10 mouse cellular contexts compared by ENCODE assay signal in genomic region chr15:80930048-80930571, GRCm38 (mm10). TPM values are rescaled to one million over a fixed set of nuclear protein-coding genes. Genes with fewer than 3 reads are reported as not detected.
DNase-seq lines count a peak whose midpoint lies in the region; ATAC-seq lines count a peak whose summit lies in the region.
"Had no signal": no experiment of that assay in that cellular context is flagged by ENCODE, and none has a peak within 500 bp of the region (broad histone marks: within the 10 kb centered on the region; RNA-seq: fewer than 3 reads in every experiment).

No protein-coding gene starts in this region.

- no peak overlapping the region for H3K9ac ChIP-seq in hindbrain, embryonic 13.5 days
- H3K9ac ChIP-seq in embryonic facial prominence, embryonic 14.5 days (ENCODE audit: low read depth, low read length) = no peak overlapping the region; the same call in 1 of the 2 replicates

- H3K27me3 ChIP-seq in hindbrain, embryonic 10.5 days (ENCODE audit: insufficient read depth, poor library complexity, severe bottlenecking) = no peaks in the 10 kb centered on the region
- no peaks in the 10 kb centered on the region for H3K27me3 ChIP-seq in hindbrain, embryonic 13.5 days
- H3K27me3 ChIP-seq in embryonic facial prominence, embryonic 14.5 days (replicated peaks; ENCODE audit: control insufficient read depth, insufficient read depth, low read length) = no peaks in the 10 kb centered on the region

- H3K9me3 ChIP-seq in hindbrain, embryonic 10.5 days = no peaks in the 10 kb centered on the region
- H3K9me3 ChIP-seq in hindbrain, embryonic 13.5 days = no peaks in the 10 kb centered on the region
- H3K9me3 ChIP-seq in embryonic facial prominence, embryonic 14.5 days (ENCODE audit: control insufficient read depth, low read length) = no peaks in the 10 kb centered on the region

- 25% methylated on average over 16 of the region's 16 CpGs for WGBS in hindbrain, embryonic 10.5 days
- 32% methylated on average over 14 of the region's 16 CpGs for WGBS in hindbrain, embryonic 13.5 days
- 13% methylated on average over 14 of the region's 16 CpGs for WGBS in embryonic facial prominence, embryonic 14.5 days

- DNase-seq in hindbrain, embryonic 10.5 days (ENCODE audit: low spot score) = peak; percentile 59
- DNase-seq in MN1 (ENCODE audit: low spot score) = peak; percentile 37
- peak; percentile 79 for DNase-seq in embryonic facial prominence, embryonic 14.5 days (ENCODE audit: low spot score)
- DNase-seq in naive thymus-derived CD4-positive, alpha-beta T cell, adult 2 months (ENCODE audit: low read depth) = peak; percentile 79
- DNase-seq in right cerebral cortex, postnatal 25 days = no peak
- DNase-seq in left cerebral cortex, adult 8-10 months (ENCODE audit: low spot score in 2 of 2) = no peak
- DNase-seq in gastrocnemius, adult 8-10 months (ENCODE audit: low spot score in 2 of 2) = no peak
- DNase-seq: cerebellum, adult 2 months had no signal

- H3K36me3 ChIP-seq in hindbrain, embryonic 10.5 days = peaks cover 85% of the 10 kb centered on the region
- peaks cover 72% of the 10 kb centered on the region for H3K36me3 ChIP-seq in hindbrain, embryonic 13.5 days
- H3K36me3 ChIP-seq in embryonic facial prominence, embryonic 14.5 days (ENCODE audit: control insufficient read depth, insufficient read depth, low read length) = peaks cover 61% of the 10 kb centered on the region

- no peak for ATAC-seq in hindbrain, embryonic 13.5 days (ENCODE audit: low FRiP score)
- ATAC-seq in embryonic facial prominence, embryonic 14.5 days (ENCODE audit: low read depth) = peak; percentile 58; the same call in 1 of the 2 replicates

- H3K27ac ChIP-seq in hindbrain, embryonic 10.5 days = 0 out of 2 replicates have a peak overlapping the region, but pooled peaks have one; percentile 29
- no peak overlapping the region for H3K27ac ChIP-seq in hindbrain, embryonic 13.5 days
- peak overlapping the region; percentile 58 for H3K27ac ChIP-seq in embryonic facial prominence, embryonic 14.5 days (replicated peaks; ENCODE audit: low read depth, low read length)
- H3K27ac ChIP-seq: macrophage had no signal

- H3K4me2 ChIP-seq in hindbrain, embryonic 13.5 days = no peak overlapping the region
- H3K4me2 ChIP-seq in embryonic facial prominence, embryonic 14.5 days (ENCODE audit: low read depth, low read length) = peak overlapping the region; percentile 12; the same call in 1 of the 2 replicates

- no peak overlapping the region for H3K4me3 ChIP-seq in hindbrain, embryonic 10.5 days
- no peak overlapping the region for H3K4me3 ChIP-seq in hindbrain, embryonic 13.5 days
- no peak overlapping the region for H3K4me3 ChIP-seq in embryonic facial prominence, embryonic 14.5 days (ENCODE audit: low read depth, low read length)

- H3K4me1 ChIP-seq in hindbrain, embryonic 10.5 days (replicated peaks) = peaks cover 6% of the 10 kb centered on the region; the same call in 1 of the 2 replicates
- no peaks in the 10 kb centered on the region for H3K4me1 ChIP-seq in hindbrain, embryonic 13.5 days (replicated peaks)
- H3K4me1 ChIP-seq in embryonic facial prominence, embryonic 14.5 days (ENCODE audit: control insufficient read depth, insufficient read depth, low read length) = no peaks in the 10 kb centered on the region

RNA-seq across cellular contexts. Expression of gene Adsl, which starts 18.2 kb away (rescaled TPM):
- polyA plus RNA-seq in hindbrain, embryonic 10.5 days (2016; fragmentation: Nextera tagmentation; extraction: Ambion mirVana) = 195 and 203 TPM in 2 replicates
- 96.3 and 98.1 TPM in 2 replicates for polyA plus RNA-seq in hindbrain, embryonic 13.5 days (2015; fragmentation: Nextera tagmentation; extraction: Ambion mirVana)
- polyA plus RNA-seq in embryonic facial prominence, embryonic 14.5 days (2014; fragmentation: Nextera tagmentation; extraction: Ambion mirVana) = 99.5 and 111 TPM in 2 replicates
- total RNA-seq in left cerebral cortex, adult 8-10 months (2022) = 10 to 100 TPM; 27.5 to 42.6 (median 32.7) TPM
- total RNA-seq in gastrocnemius, adult 8-10 months (2022) = 100 to 1,000 TPM; 142 to 167 (median 153) TPM

RNA-seq across cellular contexts. Expression of gene Sgsm3, which starts 47.5 kb away (rescaled TPM):
- polyA plus RNA-seq in hindbrain, embryonic 10.5 days (2016; fragmentation: Nextera tagmentation; extraction: Ambion mirVana) = 36.6 and 39.9 TPM in 2 replicates
- 56.4 and 58.3 TPM in 2 replicates for polyA plus RNA-seq in hindbrain, embryonic 13.5 days (2015; fragmentation: Nextera tagmentation; extraction: Ambion mirVana)
- 23.8 and 24.9 TPM in 2 replicates for polyA plus RNA-seq in embryonic facial prominence, embryonic 14.5 days (2014; fragmentation: Nextera tagmentation; extraction: Ambion mirVana)
- 100 to 1,000 TPM in 1 of 4 experiments, 10 to 100 TPM in 3; 81.8 to 105 (median 87.0) TPM for total RNA-seq in left cerebral cortex, adult 8-10 months (2022)
- 10 to 100 TPM; 14.9 to 22.1 (median 20.1) TPM for total RNA-seq in gastrocnemius, adult 8-10 months (2022)

Comparison
In these comparisons a context has a peak if more than half of its experiments do, and no peak if none do; other contexts are left out.
1. DNase-seq: peak in hindbrain, embryonic 10.5 days (single experiment), MN1 (single experiment), embryonic facial prominence, embryonic 14.5 days (single experiment) and naive thymus-derived CD4-positive, alpha-beta T cell, adult 2 months (single experiment); none in right cerebral cortex, postnatal 25 days (single experiment), left cerebral cortex, adult 8-10 months (0 of 2) and gastrocnemius, adult 8-10 months (0 of 2).